Mouse (Mus musculus): Measurements from ENCODE around the gene Olfr385. TPM values are rescaled to one million over a fixed set of nuclear protein-coding genes. Genes with fewer than 3 reads are reported as not detected.
"Not testable (repeated sequence)": the region's sequence is repeated elsewhere in the genome, so short reads cannot be mapped to it uniquely, and the experiment has no call there.

Gene Olfr385
- polyA plus RNA-seq (2012; rRNA removed) (not detected in 2 replicates), polyA plus RNA-seq (2014; fragmentation: Nextera tagmentation; extraction: Ambion mirVana) (not detected in 2 replicates)

DNA sequence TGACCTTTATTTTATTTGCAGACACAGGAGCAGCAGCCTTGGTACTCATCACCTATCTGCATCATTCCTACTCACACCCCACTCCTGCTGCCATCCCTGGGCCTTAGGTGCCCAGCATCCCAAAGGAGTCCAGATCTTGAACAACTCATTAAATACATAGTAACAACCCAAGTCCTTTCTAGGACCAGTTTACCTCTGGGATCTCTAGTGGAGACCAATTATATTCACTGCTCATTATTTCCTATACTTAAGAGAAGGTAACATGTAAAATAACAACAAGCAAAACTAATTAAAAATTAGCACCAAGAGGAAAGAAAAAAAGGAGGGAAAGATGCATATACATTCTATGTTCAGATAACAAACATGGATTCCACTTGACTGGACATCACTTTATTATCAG is at the start of gene Olfr385:
Olfr385 (minus strand) TSS at position 101 of the 400 bp plus-strand sequence.
- H3K4me3 ChIP-seq (ENCODE audit: insufficient read depth in 1 of 2, low read depth in 2 of 2, low read length in 2 of 2): no peak within 1 kb of the TSS
- DNase-seq (ENCODE audit: low read depth in 3 of 3, low spot score in 3 of 3) (no peak), ATAC-seq (ENCODE audit: insufficient read depth) (no peak)
- H3K36me3 ChIP-seq (replicated peaks; ENCODE audit: control insufficient read depth, insufficient read depth, low read depth): no peaks in the 10 kb centered on the region
- no peak within 1 kb of the TSS for H3K27ac ChIP-seq
- no peaks in the 10 kb centered on the region for H3K9me3 ChIP-seq (ENCODE audit: control insufficient read depth, low read length)
- no peaks in the 10 kb centered on the region for H3K4me1 ChIP-seq (replicated peaks; ENCODE audit: control insufficient read depth in 2 of 2, insufficient read depth in 2 of 2, low read length in 1 of 2)
- no peak within 1 kb of the TSS for H3K9ac ChIP-seq (replicated peaks)
- no peak for TF ChIP-seq CTCF (IDR thresholded peaks at IDR 0.05; ENCODE audit: low read depth)
- no peak for TF ChIP-seq EP300 (IDR thresholded peaks at IDR 0.05; ENCODE audit: low read depth)
- H3K4me2 ChIP-seq (ENCODE audit: low read depth): no peak within 1 kb of the TSS
- H3K27me3 ChIP-seq (ENCODE audit: control insufficient read depth, insufficient read depth, low read length): no peaks in the 10 kb centered on the region

GRCm38 (mm10) chr11:73598294-73598693 is 5.5 kb upstream of the Olfr385 start, which contains the start of gene Olfr384:
Gene Olfr384, plus strand, starts transcription at chr11:73598594.
- H3K4me3 ChIP-seq (ENCODE audit: insufficient read depth in 1 of 2, low read depth in 2 of 2, low read length in 2 of 2): no peak within 1 kb of the TSS
- TF ChIP-seq EP300 (IDR thresholded peaks at IDR 0.05; ENCODE audit: low read depth) (no peak), CTCF (IDR thresholded peaks at IDR 0.05; ENCODE audit: low read depth) (no peak)
- no peaks in the 10 kb centered on the region for H3K9me3 ChIP-seq (ENCODE audit: control insufficient read depth, low read length)
- ATAC-seq (ENCODE audit: insufficient read depth) (no peak), DNase-seq (ENCODE audit: low read depth in 3 of 3, low spot score in 3 of 3) (no peak)
- H3K4me2 ChIP-seq (ENCODE audit: low read depth): no peak within 1 kb of the TSS
- H3K9ac ChIP-seq (replicated peaks): no peak within 1 kb of the TSS
- H3K4me1 ChIP-seq (replicated peaks; ENCODE audit: control insufficient read depth in 2 of 2, insufficient read depth in 2 of 2, low read length in 1 of 2): no peaks in the 10 kb centered on the region
- no peaks in the 10 kb centered on the region for H3K36me3 ChIP-seq (replicated peaks; ENCODE audit: control insufficient read depth, insufficient read depth, low read depth)
- H3K27ac ChIP-seq: no peak within 1 kb of the TSS
- no peaks in the 10 kb centered on the region for H3K27me3 ChIP-seq (ENCODE audit: control insufficient read depth, insufficient read depth, low read length)

DNA sequence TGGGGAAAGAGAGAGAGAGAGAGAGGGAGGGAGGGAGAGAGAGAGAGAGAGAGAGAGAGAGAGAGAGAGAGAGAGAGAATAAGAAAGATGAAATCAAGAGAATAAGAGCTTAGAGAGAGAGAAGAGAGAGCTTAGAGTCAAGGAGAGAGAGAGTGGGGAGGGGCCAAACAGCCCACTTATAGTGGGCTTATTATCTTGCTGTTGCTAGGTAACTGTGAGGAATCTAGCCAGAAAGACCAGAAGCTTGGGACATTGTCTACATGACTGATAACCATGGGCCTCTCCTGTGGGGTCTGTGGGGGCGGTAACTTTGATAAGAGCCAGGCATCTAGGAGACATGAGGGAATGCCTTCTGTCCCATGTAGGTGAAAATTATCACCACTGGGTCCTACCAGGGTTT is 9.6 kb downstream of the Olfr385 start:
- not testable (repeated sequence) for H3K9ac ChIP-seq (replicated peaks)

GRCm38 (mm10) chr11:73579871-73580270 is 12.9 kb downstream of the Olfr385 start:
- Histone ChIP-seq H3K4me2 (ENCODE audit: low read depth) (no peak overlapping the region), H3K27ac (no peak overlapping the region), H3K9ac (replicated peaks) (no peak overlapping the region), H3K4me3 (ENCODE audit: insufficient read depth in 1 of 2, low read depth in 2 of 2, low read length in 2 of 2) (no peak overlapping the region), H3K9me3 (ENCODE audit: control insufficient read depth, low read length) (no peaks in the 10 kb centered on the region), H3K36me3 (replicated peaks; ENCODE audit: control insufficient read depth, insufficient read depth, low read depth) (no peaks in the 10 kb centered on the region), H3K27me3 (ENCODE audit: control insufficient read depth, insufficient read depth, low read length) (no peaks in the 10 kb centered on the region), H3K4me1 (replicated peaks; ENCODE audit: control insufficient read depth in 2 of 2, insufficient read depth in 2 of 2, low read length in 1 of 2) (no peaks in the 10 kb centered on the region)
- TF ChIP-seq CTCF (IDR thresholded peaks at IDR 0.05; ENCODE audit: low read depth) (no peak), EP300 (IDR thresholded peaks at IDR 0.05; ENCODE audit: low read depth) (no peak)
- no peak for DNase-seq (ENCODE audit: low read depth in 3 of 3, low spot score in 3 of 3)
- ATAC-seq (ENCODE audit: insufficient read depth): no peak

More for the DNA sequence above, 9.6 kb downstream of the Olfr385 start:
- H3K9me3 ChIP-seq (ENCODE audit: control insufficient read depth, low read length); H3K27ac ChIP-seq; H3K4me1 ChIP-seq (replicated peaks; ENCODE audit: control insufficient read depth in 2 of 2, insufficient read depth in 2 of 2, low read length in 1 of 2); H3K4me2 ChIP-seq (ENCODE audit: low read depth); H3K36me3 ChIP-seq (replicated peaks; ENCODE audit: control insufficient read depth, insufficient read depth, low read depth); H3K27me3 ChIP-seq (ENCODE audit: control insufficient read depth, insufficient read depth, low read length); DNase-seq (ENCODE audit: low read depth in 3 of 3, low spot score in 3 of 3); H3K4me3 ChIP-seq (ENCODE audit: insufficient read depth in 1 of 2, low read depth in 2 of 2, low read length in 2 of 2): not testable (repeated sequence)
- WGBS (ENCODE audit: insufficient replicate concordance): 44% methylated on average over 1 of the region's 1 CpGs
- peak; percentile 55; the same call in 1 of the 2 replicates for ATAC-seq (ENCODE audit: insufficient read depth)

Other genes starting within 250 kb of the Olfr385 start
- 0.31 and 0.47 TPM in 2 replicates for gene Olfr20, start 242.2 kb downstream of the Olfr385 start, polyA plus RNA-seq (2012; rRNA removed)
- gene Olfr20, start 242.2 kb downstream of the Olfr385 start, polyA plus RNA-seq (2014; fragmentation: Nextera tagmentation; extraction: Ambion mirVana): 0.05 TPM in 1 of 2 replicates, not detected in the other
- gene Olfr376, start 221.8 kb downstream of the Olfr385 start, polyA plus RNA-seq (2012; rRNA removed): not detected in 2 replicates
- not detected in 2 replicates for gene Olfr376, start 221.8 kb downstream of the Olfr385 start, polyA plus RNA-seq (2014; fragmentation: Nextera tagmentation; extraction: Ambion mirVana)
- not detected in 2 replicates for gene Olfr1, start 193.4 kb downstream of the Olfr385 start, polyA plus RNA-seq (2012; rRNA removed)
- gene Olfr1, start 193.4 kb downstream of the Olfr385 start, polyA plus RNA-seq (2014; fragmentation: Nextera tagmentation; extraction: Ambion mirVana): not detected in 2 replicates
- not detected in 2 replicates for gene Olfr378, start 164.5 kb downstream of the Olfr385 start, polyA plus RNA-seq (2012; rRNA removed)
- not detected in 2 replicates for gene Olfr378, start 164.5 kb downstream of the Olfr385 start, polyA plus RNA-seq (2014; fragmentation: Nextera tagmentation; extraction: Ambion mirVana)
- not detected in 2 replicates for gene Olfr380, start 135.5 kb downstream of the Olfr385 start, polyA plus RNA-seq (2012; rRNA removed)
- not detected in 2 replicates for gene Olfr380, start 135.5 kb downstream of the Olfr385 start, polyA plus RNA-seq (2014; fragmentation: Nextera tagmentation; extraction: Ambion mirVana)
- not detected in 2 replicates for gene Olfr381, start 101.4 kb downstream of the Olfr385 start, polyA plus RNA-seq (2012; rRNA removed)
- gene Olfr381, start 101.4 kb downstream of the Olfr385 start, polyA plus RNA-seq (2014; fragmentation: Nextera tagmentation; extraction: Ambion mirVana): not detected in 2 replicates
- not detected in 2 replicates for gene Olfr382, start 75.8 kb downstream of the Olfr385 start, polyA plus RNA-seq (2012; rRNA removed)
- gene Olfr382, start 75.8 kb downstream of the Olfr385 start, polyA plus RNA-seq (2014; fragmentation: Nextera tagmentation; extraction: Ambion mirVana): not detected in 2 replicates
- not detected in 2 replicates for gene Olfr384, start 5.6 kb upstream of the Olfr385 start, polyA plus RNA-seq (2012; rRNA removed)
- gene Olfr384, start 5.6 kb upstream of the Olfr385 start, polyA plus RNA-seq (2014; fragmentation: Nextera tagmentation; extraction: Ambion mirVana): not detected in 2 replicates
- gene Zfp735, start 95.8 kb upstream of the Olfr385 start, polyA plus RNA-seq (2012; rRNA removed): not detected in 2 replicates
- not detected in 2 replicates for gene Zfp735, start 95.8 kb upstream of the Olfr385 start, polyA plus RNA-seq (2014; fragmentation: Nextera tagmentation; extraction: Ambion mirVana)
- not detected in 2 replicates for gene Olfr389, start 187.7 kb upstream of the Olfr385 start, polyA plus RNA-seq (2012; rRNA removed)
- not detected in 2 replicates for gene Olfr389, start 187.7 kb upstream of the Olfr385 start, polyA plus RNA-seq (2014; fragmentation: Nextera tagmentation; extraction: Ambion mirVana)
- not detected in 2 replicates for gene Olfr390, start 190.0 kb upstream of the Olfr385 start, polyA plus RNA-seq (2012; rRNA removed)
- gene Olfr390, start 190.0 kb upstream of the Olfr385 start, polyA plus RNA-seq (2014; fragmentation: Nextera tagmentation; extraction: Ambion mirVana): not detected in 2 replicates
- gene Olfr391-ps, start 210.0 kb upstream of the Olfr385 start, polyA plus RNA-seq (2012; rRNA removed): not detected in 2 replicates
- gene Olfr391-ps, start 210.0 kb upstream of the Olfr385 start, polyA plus RNA-seq (2014; fragmentation: Nextera tagmentation; extraction: Ambion mirVana): not detected in 2 replicates
- gene Olfr392, start 224.0 kb upstream of the Olfr385 start, polyA plus RNA-seq (2012; rRNA removed): not detected in 2 replicates
- not detected in 2 replicates for gene Olfr392, start 224.0 kb upstream of the Olfr385 start, polyA plus RNA-seq (2014; fragmentation: Nextera tagmentation; extraction: Ambion mirVana)